Mouse (Mus musculus) embryonic facial prominence, embryonic 11.5 days (tissue): Measurements from ENCODE around the gene Actr3. TPM values are rescaled to one million over a fixed set of nuclear protein-coding genes. Genes with fewer than 3 reads are reported as not detected.
A peak's percentile ranks its signal among the peaks of the same experiment; 100 is the strongest.

Experiments
- ATAC-seq: fragments of 200-750 bp; cut with Nextera tagmentation; replicated peaks from 2 replicates; pipeline ENCODE4 v1.8.0; 2017; ENCODE audit warnings: low read depth; ENCODE audit not compliant: insufficient number of reproducible peaks, low FRiP score, low TSS enrichment
- DNase-seq: peaks from one replicate; pipeline ENCODE4 v3.0.0-alpha.2; 2015; ENCODE audit warnings: low spot score
- H3K27ac ChIP-seq: fragments of 300-500 bp; sonication (generic); replicated peaks from 2 replicates; pipeline ENCODE4 v1.5.1; 2014; ENCODE audit warnings: mild to moderate bottlenecking, low read depth, low read length, control low read depth
- H3K27me3 ChIP-seq: fragments of 300-500 bp; sonication (generic); 2 replicates; pipeline ENCODE4 v1.6.1; 2014; ENCODE audit warnings: mild to moderate bottlenecking, low read length, moderate library complexity, mixed read lengths; ENCODE audit not compliant: control insufficient read depth, insufficient read depth
- H3K36me3 ChIP-seq: fragments of 300-500 bp; sonication (generic); replicated peaks from 2 replicates; pipeline ENCODE4 v1.6.1; 2014; ENCODE audit warnings: low read depth, mild to moderate bottlenecking, low read length, moderate library complexity, mixed read lengths; ENCODE audit not compliant: control insufficient read depth, insufficient read depth
- H3K4me1 ChIP-seq: fragments of 300-500 bp; sonication (generic); 2 replicates; pipeline ENCODE4 v1.6.1; 2014; ENCODE audit warnings: low read length, mixed read lengths; ENCODE audit not compliant: control insufficient read depth, insufficient read depth
- H3K4me2 ChIP-seq: fragments of 300-500 bp; sonication (generic); 2 replicates; pipeline ENCODE4 v1.6.1; 2014; ENCODE audit warnings: low read depth, mild to moderate bottlenecking, control low read depth, low read length, moderate library complexity
- H3K4me3 ChIP-seq: fragments of 300-500 bp; sonication (generic); 2 replicates; pipeline ENCODE4 v1.5.1; 2014; ENCODE audit warnings: low read depth, low read length, control low read depth
- H3K9ac ChIP-seq: fragments of 300-500 bp; sonication (generic); replicated peaks from 2 replicates; pipeline ENCODE4 v1.6.1; 2014; ENCODE audit warnings: mild to moderate bottlenecking, control low read depth, low read length
- H3K9me3 ChIP-seq: fragments of 300-500 bp; sonication (generic); replicated peaks from 2 replicates; pipeline ENCODE4 v1.6.1; 2016; ENCODE audit warnings: mild to moderate bottlenecking, low read length, inconsistent platforms, mixed read lengths; ENCODE audit not compliant: control insufficient read depth
- WGBS: fragments of 180-500 bp; shearing (Covaris S2); extraction: QIAGEN DNeasy Blood & Tissue Kit; methylation state at CpG from one replicate; pipeline ENCODE4 v1.1.7; 2014; 5-methylcytosine and 5-hydroxymethylcytosine counted together
- polyA plus RNA-seq: library from polyadenylated mRNA; unstranded; fragments of >200 nt; fragmentation: Nextera tagmentation; extraction: Ambion mirVana; gene quantifications from 2 replicates; pipeline ENCODE4 v1.2.1, GENCODE M21; 2014

Actr3 gene
- 266 TPM in 2 replicates for polyA plus RNA-seq

DNA sequence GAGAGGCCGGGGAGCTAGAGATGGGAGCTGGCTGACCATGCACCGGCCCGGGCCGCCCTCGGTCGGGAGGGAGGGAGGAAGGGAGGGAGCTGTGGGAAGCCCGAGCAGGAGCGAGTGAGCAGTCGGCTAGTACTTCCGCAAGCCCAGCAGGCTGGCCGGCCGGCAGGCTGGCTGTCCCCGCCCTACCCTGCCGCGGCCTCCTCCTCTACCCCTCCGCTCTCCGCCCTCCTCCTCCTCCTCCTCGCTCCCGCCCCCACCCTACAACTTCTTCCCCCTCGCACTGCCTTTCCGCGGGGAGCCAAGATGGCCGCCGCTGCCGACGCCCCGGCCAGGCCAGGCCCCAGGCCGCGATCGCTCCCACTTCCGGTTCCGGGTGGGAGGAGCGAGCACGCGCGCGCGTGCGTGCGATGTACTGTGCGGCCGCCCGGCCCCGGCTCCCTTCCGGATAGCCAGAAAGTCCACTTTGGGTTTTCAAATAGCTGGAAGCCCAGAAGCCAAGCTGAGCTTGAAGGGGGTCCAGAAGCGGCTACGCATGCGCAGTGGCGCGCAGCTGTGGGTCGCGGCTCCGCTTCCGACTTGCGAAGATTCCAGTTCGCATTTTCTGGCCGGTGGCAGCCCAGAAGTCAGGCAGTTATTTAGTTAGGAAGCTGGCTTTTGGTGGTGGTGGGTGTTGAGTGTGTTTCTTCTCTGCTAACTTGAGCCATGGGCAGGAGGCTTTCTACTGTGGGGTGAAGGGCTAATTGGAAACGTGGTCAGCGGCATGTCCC lies at the start of gene Actr3:
TSS of gene Actr3 (minus strand) at position 359 of the 767 bp plus-strand sequence.
- Histone ChIP-seq H3K9ac (peak within 1 kb of the TSS; percentile 90), H3K27ac (peak within 1 kb of the TSS; percentile 95), H3K27me3 (no peaks in the 10 kb centered on the region), H3K4me2 (peak within 1 kb of the TSS; percentile 26), H3K36me3 (no peaks in the 10 kb centered on the region), H3K9me3 (no peaks in the 10 kb centered on the region), H3K4me3 (peak within 1 kb of the TSS; percentile 71), H3K4me1 (no peaks in the 10 kb centered on the region)
- under 1% methylated on average over 43 of the region's 59 CpGs for WGBS
- peak; percentile 96 for ATAC-seq
- DNase-seq: peak; percentile 100

DNA sequence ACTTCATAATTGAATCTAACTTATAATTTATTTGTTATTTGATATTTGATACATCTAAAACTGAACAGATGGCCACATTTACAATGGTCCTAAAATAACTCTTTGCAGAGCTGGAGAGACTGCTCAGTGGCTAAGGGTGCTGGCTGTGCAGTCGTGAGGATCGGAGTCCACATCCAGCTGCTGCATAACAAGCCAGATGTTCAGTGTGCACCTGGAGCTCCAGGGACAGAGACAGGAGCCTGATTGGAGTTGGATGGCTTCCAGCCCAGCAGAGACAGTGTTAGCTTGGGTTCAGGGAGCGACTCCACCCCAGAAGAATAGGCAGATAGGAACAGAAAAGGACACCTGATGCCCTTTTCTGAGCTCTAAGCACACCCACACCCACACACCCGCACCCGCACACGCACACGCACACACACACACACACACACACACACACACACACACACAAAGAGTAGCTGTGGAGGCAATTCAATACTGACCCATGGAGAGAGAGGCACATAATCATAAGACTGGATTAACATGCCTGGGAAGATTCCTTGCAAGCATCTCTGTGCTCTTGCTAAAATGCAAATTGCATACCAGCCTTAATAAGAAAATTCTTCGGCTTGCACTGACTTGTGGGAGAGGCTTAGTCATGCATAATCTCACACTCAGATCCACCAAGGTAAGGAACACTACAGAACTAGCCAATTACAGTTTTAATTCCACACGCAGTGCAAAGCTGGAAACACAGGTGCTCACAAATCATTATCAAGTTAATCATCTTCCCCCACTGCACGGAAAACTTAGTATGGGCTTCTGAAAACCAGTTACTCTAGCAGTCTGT lies 47.1 kb upstream of the Actr3 start:
- no peak overlapping the region for H3K4me2 ChIP-seq
- DNase-seq: peak; percentile 12
- no peak overlapping the region for H3K27ac ChIP-seq
- no peaks in the 10 kb centered on the region for H3K4me1 ChIP-seq
- ATAC-seq: peak; percentile 39; the same call in 1 of the 2 replicates
- no peaks in the 10 kb centered on the region for H3K36me3 ChIP-seq
- H3K9me3 ChIP-seq: no peaks in the 10 kb centered on the region
- no peaks in the 10 kb centered on the region for H3K27me3 ChIP-seq
- 77% methylated on average over 10 of the region's 10 CpGs for WGBS
- no peak overlapping the region for H3K4me3 ChIP-seq
- no peak overlapping the region for H3K9ac ChIP-seq

DNA sequence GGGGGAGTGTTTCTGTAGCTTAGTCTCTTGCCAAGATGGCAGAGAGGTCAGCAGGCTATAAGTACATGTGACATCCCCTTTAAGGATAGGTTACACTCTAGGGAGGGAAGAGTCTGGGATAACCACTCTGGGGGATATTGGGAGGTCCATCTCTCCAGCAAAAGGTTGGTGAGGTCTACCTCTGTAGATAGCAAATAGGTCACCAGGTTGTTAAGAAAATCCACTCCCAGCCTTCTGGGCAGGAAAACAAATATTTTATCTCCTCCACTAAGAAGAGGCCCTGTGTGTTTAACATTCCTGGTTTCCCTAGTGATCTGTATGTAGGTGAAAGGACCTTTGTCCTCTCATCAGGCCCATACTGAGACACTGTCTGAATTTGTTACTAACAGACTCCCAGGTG lies 46.3 kb upstream of the Actr3 start:
- H3K4me1 ChIP-seq: no peaks in the 10 kb centered on the region
- no peak for DNase-seq
- H3K4me2 ChIP-seq: no peak overlapping the region
- no peak overlapping the region for H3K27ac ChIP-seq
- H3K36me3 ChIP-seq: no peaks in the 10 kb centered on the region
- H3K27me3 ChIP-seq: no peaks in the 10 kb centered on the region
- ATAC-seq: no peak
- no peak overlapping the region for H3K4me3 ChIP-seq
- no peaks in the 10 kb centered on the region for H3K9me3 ChIP-seq
- no peak overlapping the region for H3K9ac ChIP-seq

DNA sequence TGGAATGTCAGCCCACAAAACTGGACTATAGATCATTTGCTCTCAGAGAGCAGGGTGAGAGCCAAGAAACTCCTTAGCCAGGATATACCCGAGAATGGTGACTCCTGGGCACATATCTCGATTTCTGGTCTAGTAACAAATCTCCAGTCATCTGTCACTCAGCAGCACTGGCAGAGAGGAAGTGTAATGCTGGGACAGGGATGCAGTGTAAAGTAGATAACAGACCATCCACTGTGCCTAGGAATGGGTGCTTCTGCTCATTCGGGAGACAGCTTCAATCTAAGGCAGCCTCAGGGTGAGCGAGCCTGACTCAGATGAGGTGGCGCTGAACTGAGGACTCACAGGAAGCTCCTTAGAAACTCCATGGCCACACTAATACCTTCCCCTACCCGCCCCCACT lies 43.1 kb upstream of the Actr3 start:
- H3K36me3 ChIP-seq: no peaks in the 10 kb centered on the region
- no peak overlapping the region for H3K4me2 ChIP-seq
- H3K27me3 ChIP-seq: no peaks in the 10 kb centered on the region
- no peaks in the 10 kb centered on the region for H3K4me1 ChIP-seq
- no peak overlapping the region for H3K9ac ChIP-seq
- no peak for DNase-seq
- no peaks in the 10 kb centered on the region for H3K9me3 ChIP-seq
- WGBS: 77% methylated on average over 6 of the region's 6 CpGs
- no peak overlapping the region for H3K27ac ChIP-seq
- no peak overlapping the region for H3K4me3 ChIP-seq
- no peak for ATAC-seq

DNA sequence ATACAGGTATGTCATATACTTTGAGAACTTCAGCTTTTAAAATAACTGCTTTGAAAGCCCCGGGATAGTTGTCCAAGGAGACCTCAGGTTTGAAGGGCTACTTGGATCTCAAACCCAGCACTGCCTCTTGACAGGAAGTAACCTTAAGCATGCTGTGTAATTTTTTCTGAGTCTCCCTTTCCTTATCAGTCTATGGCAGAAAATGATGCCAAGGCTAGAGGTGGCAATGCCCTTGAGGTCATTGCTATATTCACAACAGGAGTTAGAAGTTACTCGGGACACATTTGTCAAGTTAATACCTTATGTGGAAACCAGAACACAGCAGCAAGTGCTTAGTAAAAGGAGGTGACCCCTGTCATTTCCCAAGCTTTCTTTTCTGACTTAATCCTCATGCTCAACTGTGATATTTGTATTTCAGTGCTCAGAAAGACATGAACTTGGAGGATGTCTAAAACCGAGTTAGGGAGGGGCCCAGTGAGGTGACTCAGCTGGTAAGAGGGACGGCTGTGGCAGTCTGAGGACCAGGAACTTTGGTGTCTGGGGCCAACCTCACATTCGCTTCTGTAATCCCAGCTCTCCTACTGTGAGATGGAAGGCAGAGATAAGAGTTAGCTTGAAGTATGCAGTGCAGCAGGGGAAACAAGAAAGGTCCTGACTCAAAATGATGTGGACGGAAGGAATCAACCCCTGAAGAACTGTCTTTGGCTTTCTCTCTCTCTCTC lies 40.6 kb upstream of the Actr3 start:
- H3K27ac ChIP-seq: no peak overlapping the region

DNA sequence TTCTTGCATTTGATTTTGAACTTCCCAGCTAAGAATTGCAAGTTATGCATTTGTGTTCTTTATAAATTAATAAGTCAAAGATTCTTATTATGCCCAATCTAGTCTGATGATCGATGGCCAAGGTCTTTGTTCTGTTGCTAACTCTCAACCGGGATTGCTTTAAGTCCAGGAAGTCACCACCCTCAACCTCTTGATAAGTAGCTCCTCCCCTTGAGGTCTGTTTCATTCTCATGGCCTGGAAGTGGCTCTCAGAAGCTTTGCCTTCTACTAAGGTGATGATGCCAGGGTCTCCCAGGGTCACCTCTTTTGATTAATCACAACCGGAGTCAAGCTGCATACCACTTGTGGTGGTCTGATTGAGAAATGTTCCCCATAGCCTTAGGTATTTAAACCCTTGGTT lies 38.3 kb upstream of the Actr3 start:
- WGBS: 90% methylated on average over 3 of the region's 3 CpGs
- Histone ChIP-seq H3K4me2 (no peak overlapping the region), H3K27me3 (no peaks in the 10 kb centered on the region), H3K4me1 (no peaks in the 10 kb centered on the region), H3K9ac (no peak overlapping the region), H3K36me3 (no peaks in the 10 kb centered on the region), H3K27ac (no peak overlapping the region), H3K4me3 (no peak overlapping the region), H3K9me3 (no peaks in the 10 kb centered on the region)
- no peak for ATAC-seq
- DNase-seq: no peak

More for the DNA sequence above, 40.6 kb upstream of the Actr3 start:
- no peaks in the 10 kb centered on the region for H3K9me3 ChIP-seq
- no peak overlapping the region for H3K4me3 ChIP-seq
- no peaks in the 10 kb centered on the region for H3K36me3 ChIP-seq
- no peak overlapping the region for H3K9ac ChIP-seq
- no peaks in the 10 kb centered on the region for H3K4me1 ChIP-seq
- no peaks in the 10 kb centered on the region for H3K27me3 ChIP-seq
- ATAC-seq: no peak
- no peak for DNase-seq
- 68% methylated on average over 6 of the region's 6 CpGs for WGBS
- H3K4me2 ChIP-seq: no peak overlapping the region

DNA sequence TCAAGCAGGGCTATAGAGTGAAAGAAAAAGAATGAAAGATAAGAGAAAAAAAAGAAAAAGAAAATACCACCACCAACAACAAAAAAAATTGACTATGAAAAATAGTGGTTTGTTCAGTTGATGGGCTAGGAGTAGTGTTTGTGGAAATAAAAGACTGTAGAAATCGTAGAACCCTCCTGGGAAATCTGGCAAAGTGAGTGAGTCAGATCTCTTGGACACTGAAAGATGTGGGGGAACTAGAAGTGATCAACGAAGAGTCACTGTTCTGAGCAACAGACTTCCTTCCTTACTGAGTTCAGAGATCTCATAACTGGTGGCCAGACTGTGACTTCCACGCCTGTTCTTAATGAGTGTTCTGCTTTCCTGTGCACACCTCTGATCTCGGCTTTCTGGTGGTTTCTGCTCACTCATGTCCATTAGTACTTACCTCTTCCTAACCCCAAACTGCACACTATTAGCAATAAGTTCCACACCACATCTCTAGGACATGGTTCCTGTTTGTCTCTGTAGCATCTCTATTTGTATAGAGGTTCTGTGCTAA lies 37.7 kb upstream of the Actr3 start:
- ATAC-seq (no peak), DNase-seq (no peak)
- H3K27ac ChIP-seq: no peak overlapping the region
- no peaks in the 10 kb centered on the region for H3K36me3 ChIP-seq
- no peaks in the 10 kb centered on the region for H3K4me1 ChIP-seq
- no peaks in the 10 kb centered on the region for H3K9me3 ChIP-seq
- H3K9ac ChIP-seq: no peak overlapping the region
- 81% methylated on average over 4 of the region's 4 CpGs for WGBS
- no peak overlapping the region for H3K4me3 ChIP-seq
- no peak overlapping the region for H3K4me2 ChIP-seq
- no peaks in the 10 kb centered on the region for H3K27me3 ChIP-seq
